Mouse (Mus musculus): Measurements from ENCODE around the gene Arid1b.

Gene Arid1b

DNA sequence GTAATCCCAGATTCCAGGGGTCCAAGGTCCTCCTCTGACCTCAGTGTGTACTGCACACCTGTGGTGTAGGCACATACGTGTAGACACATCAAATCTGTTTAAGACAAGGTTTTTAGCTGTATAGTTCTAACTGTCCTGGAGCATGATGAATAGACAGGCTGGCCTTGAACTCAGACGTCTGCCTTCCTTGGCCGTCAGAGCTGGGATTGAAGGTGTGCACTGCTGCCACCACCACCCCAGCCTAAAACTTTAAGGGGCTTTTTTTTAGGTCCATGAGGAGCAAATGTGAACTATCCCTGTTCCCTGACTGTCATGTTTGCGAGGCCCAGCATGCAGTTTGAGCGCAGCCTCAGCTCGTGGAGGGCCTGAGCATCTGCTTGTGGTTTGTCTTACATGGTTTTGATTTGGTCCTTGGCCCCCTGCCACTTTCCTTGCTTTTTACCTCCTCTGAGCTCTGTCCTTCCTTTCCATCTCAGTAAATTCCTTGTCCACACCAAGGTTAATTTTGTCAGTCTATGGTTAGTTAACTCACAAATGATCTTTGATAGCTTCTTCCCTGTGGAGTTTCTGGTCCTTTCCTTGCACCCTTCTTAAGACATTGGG is 224.9 kb downstream of the Arid1b start:
- no peak for DNase-seq

GRCm38 (mm10) chr17:5221041-5221440 is 226.9 kb downstream of the Arid1b start:
- DNase-seq: no peak

- DNase-seq: no peak
Observed at GRCm38 (mm10) chr17:5221558-5221957, 227.4 kb downstream of the Arid1b start.

DNA sequence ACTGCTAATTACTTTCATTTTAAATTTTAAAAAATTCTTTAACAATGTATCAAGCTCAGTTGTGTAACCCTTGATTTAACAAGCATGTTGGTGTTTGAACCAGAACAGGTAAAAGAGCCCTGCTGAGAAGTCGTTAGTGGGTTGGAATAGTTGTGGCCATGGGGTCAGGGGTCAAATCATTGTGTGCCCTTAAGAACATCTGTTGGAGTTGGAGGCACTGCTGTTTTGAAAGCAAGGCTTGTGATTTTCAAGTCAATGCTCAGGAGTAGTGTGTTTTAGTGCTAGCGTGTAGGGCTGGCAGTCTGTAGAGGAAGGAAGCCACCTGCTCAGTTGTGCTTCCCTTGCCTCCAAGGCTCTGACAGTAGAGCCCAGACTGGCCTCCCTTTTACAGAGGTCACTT is 228.7 kb downstream of the Arid1b start:
- DNase-seq: no peak

DNA sequence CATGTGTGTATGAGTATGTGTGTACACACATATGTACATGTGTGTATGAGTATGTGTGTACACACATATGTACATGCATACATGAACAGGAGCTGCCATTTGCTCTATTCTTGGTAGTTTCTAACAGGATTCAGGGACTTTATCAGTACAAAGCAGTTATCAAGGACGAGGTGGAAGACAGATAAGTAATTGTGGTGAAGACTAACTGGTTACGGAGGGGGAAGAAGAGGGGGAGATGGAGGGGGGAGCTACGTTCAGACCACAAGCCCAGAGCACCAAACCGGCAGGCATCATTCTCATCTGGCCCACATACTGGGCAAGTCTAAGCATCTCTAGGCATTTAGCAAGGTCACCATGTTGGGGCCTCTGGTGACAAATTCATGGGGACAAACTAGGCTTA is 230.8 kb downstream of the Arid1b start:
- DNase-seq: no peak

DNA sequence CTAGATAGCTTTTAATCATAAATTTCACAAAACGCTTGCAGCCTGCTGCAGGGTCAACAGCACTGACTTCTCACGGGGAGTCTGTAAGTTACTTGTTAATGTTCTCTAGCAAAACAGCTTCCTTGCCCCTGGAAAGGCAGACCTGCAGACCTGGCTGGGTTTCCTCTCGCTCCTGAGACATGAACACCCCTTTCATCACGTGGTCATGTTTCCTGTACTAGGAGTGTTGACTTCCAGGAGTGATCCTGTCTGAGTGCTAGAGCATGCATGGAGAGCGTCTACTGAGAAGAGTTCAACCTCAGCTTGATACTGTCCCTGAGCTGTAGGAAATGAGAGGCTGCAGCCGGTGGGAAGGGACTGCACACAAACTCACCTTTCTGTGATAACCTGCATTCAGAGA is 233.0 kb downstream of the Arid1b start:
- DNase-seq: no peak

GRCm38 (mm10) chr17:5227950-5228615 is 234.0 kb downstream of the Arid1b start:
- peak; percentile 89 for DNase-seq

- DNase-seq: no peak
Observed at GRCm38 (mm10) chr17:5228616-5229250, 234.6 kb downstream of the Arid1b start.

- DNase-seq: no peak
Observed at GRCm38 (mm10) chr17:5230063-5230462, 235.9 kb downstream of the Arid1b start.

DNA sequence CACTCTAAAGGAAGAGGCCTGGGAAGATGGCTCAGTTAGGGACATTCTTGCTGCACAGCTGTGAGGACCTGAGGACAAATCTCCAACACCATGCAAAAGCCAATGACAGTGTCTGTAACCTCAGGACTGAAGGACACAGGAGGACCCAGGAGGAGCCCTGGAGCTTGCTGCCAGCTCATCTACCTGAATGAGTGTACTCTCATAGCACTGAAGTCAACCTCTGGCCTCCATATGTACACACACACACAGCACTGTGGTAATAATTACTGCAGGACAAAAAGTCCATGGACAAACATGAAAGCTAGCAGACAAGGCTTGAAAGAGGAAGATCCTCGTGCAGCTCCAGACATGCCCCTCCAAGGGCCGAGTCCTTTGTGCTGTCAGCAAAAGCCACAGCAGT is 238.0 kb downstream of the Arid1b start:
- DNase-seq: no peak

DNA sequence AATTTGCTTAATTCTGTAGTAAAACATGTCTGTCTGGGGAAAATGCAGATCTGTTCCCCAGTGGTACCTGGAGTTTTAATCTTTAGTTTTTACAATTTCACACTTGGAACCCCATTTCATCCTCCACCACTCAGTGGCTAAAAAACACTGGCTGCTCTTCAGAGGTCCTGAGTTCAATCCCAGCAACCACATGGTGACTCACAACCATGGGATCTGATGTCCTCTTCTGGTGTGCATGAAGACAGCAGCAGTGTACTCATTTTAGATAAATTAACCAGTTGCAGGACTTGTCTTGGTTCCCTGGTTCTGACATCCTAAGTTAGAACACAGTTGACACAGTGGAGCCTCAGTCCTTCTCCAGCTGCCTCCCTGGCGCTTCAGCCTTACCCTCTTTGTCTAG is 239.9 kb downstream of the Arid1b start:
- no peak for DNase-seq

GRCm38 (mm10) chr17:5235057-5235456 is 240.9 kb downstream of the Arid1b start:
- no peak for DNase-seq

DNA sequence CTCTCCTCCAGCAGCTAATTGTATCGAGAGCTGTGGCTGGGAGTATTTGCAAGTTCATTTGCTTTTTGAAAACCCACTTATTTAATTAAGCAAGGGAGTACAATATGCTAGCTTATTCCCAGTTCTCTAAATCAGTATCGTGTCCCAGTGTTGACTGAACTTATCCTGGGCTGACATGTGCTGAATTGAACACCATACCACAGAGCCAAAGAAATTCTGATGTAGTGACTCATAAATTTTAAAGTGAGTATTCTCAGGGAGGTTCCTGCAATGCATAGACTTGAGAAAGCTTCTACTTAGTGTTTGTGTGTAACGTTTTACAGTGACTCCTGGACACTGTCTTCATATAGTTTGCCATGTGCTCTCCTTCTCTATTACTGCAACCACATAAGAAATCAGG is 243.6 kb downstream of the Arid1b start:
- no peak for DNase-seq

- no peak for DNase-seq
Observed at GRCm38 (mm10) chr17:5238387-5239245, 244.5 kb downstream of the Arid1b start.

DNA sequence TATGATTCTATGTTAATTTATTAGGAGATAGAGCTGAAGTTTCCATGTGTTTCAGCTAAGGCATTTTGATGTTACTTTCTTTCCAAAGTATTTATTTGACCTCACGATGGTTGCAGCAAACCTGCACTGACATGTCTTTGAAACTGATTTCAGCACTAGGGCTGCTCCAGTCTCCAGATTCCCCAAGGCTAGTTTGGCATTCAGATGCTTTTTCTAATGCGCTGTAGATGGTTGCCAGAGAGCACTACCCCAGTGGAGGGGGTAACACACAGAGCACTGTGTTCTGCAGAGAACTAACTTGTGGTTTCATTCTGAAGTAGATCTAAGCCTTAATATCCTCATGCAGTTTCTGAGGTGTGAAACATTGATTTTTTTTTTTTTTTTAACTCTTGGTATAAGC is 250.4 kb downstream of the Arid1b start:
- DNase-seq: no peak

GRCm38 (mm10) chr17:5246688-5247087 is 252.6 kb downstream of the Arid1b start:
- DNase-seq: no peak

DNA sequence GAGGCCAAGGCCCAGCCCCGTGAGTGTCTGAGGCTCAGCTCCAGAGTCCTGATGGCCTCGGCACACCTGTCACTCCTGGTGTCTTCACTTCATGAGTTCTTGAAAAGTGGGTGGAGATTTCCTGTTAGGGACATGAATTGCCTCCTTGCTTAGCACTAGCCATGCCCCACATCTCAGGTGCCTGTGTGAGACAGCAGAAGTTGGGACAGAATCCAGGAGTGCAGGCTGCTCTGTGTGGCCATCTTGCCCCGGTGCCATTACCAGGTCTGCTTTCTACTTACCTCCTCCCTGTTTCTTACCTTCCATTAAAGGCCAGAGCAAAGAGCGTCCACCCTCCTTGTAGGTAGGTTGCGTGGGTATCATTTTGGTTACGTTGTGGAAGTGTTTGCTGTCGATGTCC is 253.1 kb downstream of the Arid1b start:
- DNase-seq: peak; percentile 67

DNA sequence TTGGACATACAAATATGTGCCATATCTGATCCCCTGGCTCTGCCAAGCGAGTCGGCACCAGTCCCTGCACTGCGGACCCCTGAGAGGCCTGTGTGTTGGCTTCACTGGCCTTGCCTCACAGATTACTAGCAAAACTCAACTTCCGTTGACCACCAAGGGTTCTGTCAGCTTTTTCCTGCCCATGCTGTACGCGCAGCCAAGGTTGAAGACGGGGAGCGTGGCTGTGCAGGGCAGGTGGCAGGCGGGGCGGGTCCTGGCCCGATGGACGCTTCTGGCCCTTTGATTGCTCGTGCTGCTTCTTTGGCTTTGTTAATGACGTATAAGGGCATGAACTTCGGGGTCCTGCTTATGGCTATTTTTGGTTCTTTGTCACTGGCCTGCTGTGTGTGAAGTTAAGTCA is 253.6 kb downstream of the Arid1b start:
- DNase-seq: peak; percentile 52

GRCm38 (mm10) chr17:5248957-5249656 is 255.0 kb downstream of the Arid1b start:
- DNase-seq: peak; percentile 95

DNA sequence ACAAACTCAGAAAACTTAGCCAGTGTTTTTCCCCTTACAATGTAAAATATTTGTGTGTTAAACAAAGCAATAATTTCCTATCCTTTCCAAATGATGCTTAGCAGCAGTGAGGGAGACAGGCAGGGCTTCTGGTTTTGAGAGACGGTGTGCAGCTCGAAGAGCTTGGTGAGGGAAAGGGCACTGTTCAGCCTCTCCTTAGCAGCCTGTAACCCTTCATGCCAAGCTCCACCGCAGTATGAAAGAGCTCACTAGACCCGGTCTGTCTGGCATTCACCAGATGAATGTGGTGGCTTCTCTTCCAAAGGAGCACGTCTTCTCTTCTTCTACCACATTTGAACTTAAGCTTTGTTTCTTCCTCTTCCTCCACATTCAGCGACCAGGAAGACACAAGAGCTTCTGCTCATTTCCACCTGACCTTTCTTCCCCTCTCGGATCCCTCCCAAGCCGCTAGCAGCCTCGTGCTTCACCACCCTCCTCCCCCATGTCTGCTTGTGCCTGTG is 255.6 kb downstream of the Arid1b start:
- DNase-seq: peak; percentile 45

DNA sequence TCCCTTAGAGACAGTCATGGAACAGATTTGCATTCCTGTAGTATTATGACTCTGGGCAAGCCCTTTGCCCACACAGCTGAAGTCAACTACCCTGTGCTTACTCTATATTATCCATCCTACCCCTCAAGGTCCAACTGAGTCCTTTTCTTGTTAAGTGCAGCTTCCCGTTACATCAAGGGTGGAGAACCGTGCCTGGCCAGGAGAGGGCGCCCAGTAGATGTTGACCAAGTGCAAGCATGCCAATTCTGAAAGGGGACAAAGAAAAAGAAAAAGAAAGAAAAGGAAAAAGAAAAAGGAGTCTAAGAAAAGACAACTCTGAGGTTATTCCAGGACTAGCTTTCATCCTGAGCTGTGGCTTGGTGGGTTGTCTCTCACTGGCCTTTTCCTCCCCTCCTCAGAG is 258.3 kb downstream of the Arid1b start:
- DNase-seq: peak; percentile 67

All from cerebellum, adult 9-11 months (tissue).